Mouse (Mus musculus) midbrain, embryonic 14.5 days (tissue): Measurements from ENCODE around the gene Atp2a2. TPM values are rescaled to one million over a fixed set of nuclear protein-coding genes. Genes with fewer than 3 reads are reported as not detected.

Source experiments
- ATAC-seq: fragments of 200-750 bp; cut with Nextera tagmentation; 2 replicates; pipeline ENCODE4 v1.8.0; 2017; ENCODE audit warnings: moderate number of reproducible peaks, moderate library complexity; ENCODE audit not compliant: low FRiP score, low TSS enrichment
- DNase-seq: peaks from one replicate; pipeline ENCODE4 v3.0.0-alpha.2; 2015
- H3K27ac ChIP-seq: fragments of 300-500 bp; sonication (generic); replicated peaks from 2 replicates; pipeline ENCODE4 v1.5.1; 2014; ENCODE audit warnings: mild to moderate bottlenecking, low read depth, low read length, moderate library complexity
- H3K27me3 ChIP-seq: fragments of 300-500 bp; sonication (generic); 2 replicates; pipeline ENCODE4 v1.6.1; 2014; ENCODE audit warnings: low read length, control low read depth, mixed read lengths; ENCODE audit not compliant: control insufficient read depth, insufficient read depth
- H3K36me3 ChIP-seq: fragments of 300-500 bp; sonication (generic); 2 replicates; pipeline ENCODE4 v1.6.1; 2014; ENCODE audit warnings: low read length, control low read depth; ENCODE audit not compliant: control insufficient read depth, insufficient read depth
- H3K4me1 ChIP-seq: fragments of 300-500 bp; sonication (generic); 2 replicates; pipeline ENCODE4 v1.6.1; 2014; ENCODE audit warnings: mild to moderate bottlenecking, antibody characterized with exemption, low read length, control low read depth; ENCODE audit not compliant: control insufficient read depth, insufficient read depth
- H3K4me2 ChIP-seq: fragments of 300-500 bp; sonication (generic); 2 replicates; pipeline ENCODE4 v1.6.1; 2014; ENCODE audit warnings: mild to moderate bottlenecking, low read length, moderate library complexity
- H3K4me3 ChIP-seq: fragments of 300-500 bp; sonication (generic); replicated peaks from 2 replicates; pipeline ENCODE4 v1.5.1; 2014; ENCODE audit warnings: low read depth, low read length
- H3K9ac ChIP-seq: fragments of 300-500 bp; sonication (generic); replicated peaks from 2 replicates; pipeline ENCODE4 v1.6.1; 2014; ENCODE audit warnings: mild to moderate bottlenecking, low read length, moderate library complexity
- H3K9me3 ChIP-seq: fragments of 300-500 bp; sonication (generic); 2 replicates; pipeline ENCODE4 v1.6.1; 2016; ENCODE audit warnings: low read length, control low read depth, mixed read lengths; ENCODE audit not compliant: control insufficient read depth
- whole genome bisulfite sequencing: fragments of 180-500 bp; shearing (Covaris S2); extraction: QIAGEN DNeasy Blood & Tissue Kit; methylation state at CpG from one replicate; pipeline ENCODE4 v1.1.7; 2014; 5-methylcytosine and 5-hydroxymethylcytosine counted together
- polyA plus RNA-seq: library from polyadenylated mRNA; unstranded; fragments of >200 nt; fragmentation: Nextera tagmentation; extraction: Ambion mirVana; gene quantifications from 2 replicates; pipeline ENCODE4 v1.2.1, GENCODE M21; 2014

Atp2a2 gene
- polyA plus RNA-seq, 1 experiment from 2014 or later = 59.3 TPM

DNA sequence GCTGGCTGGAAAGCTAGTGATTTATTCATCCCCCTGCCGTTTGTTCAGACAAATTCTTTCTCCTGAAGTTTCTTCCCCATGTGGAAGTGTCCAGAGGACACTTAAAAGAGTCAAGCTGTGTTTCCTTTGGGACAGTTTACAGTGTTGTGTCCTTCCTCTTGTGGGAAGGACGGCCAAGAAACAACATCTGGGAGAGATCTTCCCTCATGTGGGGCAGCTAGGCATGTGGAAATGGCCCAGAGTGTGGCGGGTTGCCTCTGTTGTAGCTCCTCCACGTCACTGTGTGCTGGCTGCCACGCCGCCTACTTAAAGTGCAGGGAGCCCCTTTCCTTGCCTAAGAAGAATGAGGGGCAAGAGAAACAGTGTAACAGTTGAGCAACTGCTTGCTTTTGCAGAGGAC lies 89.2 kb downstream of the Atp2a2 start:
- Histone ChIP-seq H3K36me3 (peaks cover 6% of the 10 kb centered on the region; the same call in 1 of the 2 replicates), H3K27me3 (no peaks in the 10 kb centered on the region), H3K9ac (no peak overlapping the region), H3K4me2 (no peak overlapping the region), H3K9me3 (no peaks in the 10 kb centered on the region), H3K4me1 (no peaks in the 10 kb centered on the region), H3K4me3 (no peak overlapping the region), H3K27ac (no peak overlapping the region)
- WGBS = 66% methylated on average over 6 of the region's 6 CpGs
- DNase-seq (no peak), ATAC-seq (no peak)

DNA sequence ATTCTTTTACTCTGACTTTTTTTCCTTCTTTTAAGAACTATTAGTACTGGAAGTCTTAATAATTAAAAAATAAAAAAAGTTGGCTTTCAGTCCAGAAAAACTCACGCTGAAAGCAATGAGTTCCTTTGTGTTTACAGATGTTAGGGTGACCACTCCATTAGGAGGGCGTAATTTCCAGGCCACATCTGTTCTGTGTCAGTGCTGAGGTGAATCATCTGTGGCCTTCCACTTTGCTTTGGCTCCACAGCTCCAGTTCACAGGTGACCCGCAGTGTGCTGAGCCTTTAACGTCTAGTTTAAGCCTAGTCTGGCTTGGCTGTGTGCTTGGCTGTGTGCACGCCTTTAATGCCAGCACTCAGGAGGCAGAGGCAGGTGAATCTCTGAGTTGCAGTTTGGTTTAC lies 90.1 kb downstream of the Atp2a2 start:
- Histone ChIP-seq H3K36me3 (peaks cover 12% of the 10 kb centered on the region), H3K4me3 (no peak overlapping the region), H3K4me1 (no peaks in the 10 kb centered on the region), H3K9ac (no peak overlapping the region), H3K27ac (no peak overlapping the region), H3K9me3 (no peaks in the 10 kb centered on the region), H3K27me3 (no peaks in the 10 kb centered on the region), H3K4me2 (no peak overlapping the region)
- DNase-seq (no peak), ATAC-seq (no peak)
- WGBS = 87% methylated on average over 5 of the region's 5 CpGs

DNA sequence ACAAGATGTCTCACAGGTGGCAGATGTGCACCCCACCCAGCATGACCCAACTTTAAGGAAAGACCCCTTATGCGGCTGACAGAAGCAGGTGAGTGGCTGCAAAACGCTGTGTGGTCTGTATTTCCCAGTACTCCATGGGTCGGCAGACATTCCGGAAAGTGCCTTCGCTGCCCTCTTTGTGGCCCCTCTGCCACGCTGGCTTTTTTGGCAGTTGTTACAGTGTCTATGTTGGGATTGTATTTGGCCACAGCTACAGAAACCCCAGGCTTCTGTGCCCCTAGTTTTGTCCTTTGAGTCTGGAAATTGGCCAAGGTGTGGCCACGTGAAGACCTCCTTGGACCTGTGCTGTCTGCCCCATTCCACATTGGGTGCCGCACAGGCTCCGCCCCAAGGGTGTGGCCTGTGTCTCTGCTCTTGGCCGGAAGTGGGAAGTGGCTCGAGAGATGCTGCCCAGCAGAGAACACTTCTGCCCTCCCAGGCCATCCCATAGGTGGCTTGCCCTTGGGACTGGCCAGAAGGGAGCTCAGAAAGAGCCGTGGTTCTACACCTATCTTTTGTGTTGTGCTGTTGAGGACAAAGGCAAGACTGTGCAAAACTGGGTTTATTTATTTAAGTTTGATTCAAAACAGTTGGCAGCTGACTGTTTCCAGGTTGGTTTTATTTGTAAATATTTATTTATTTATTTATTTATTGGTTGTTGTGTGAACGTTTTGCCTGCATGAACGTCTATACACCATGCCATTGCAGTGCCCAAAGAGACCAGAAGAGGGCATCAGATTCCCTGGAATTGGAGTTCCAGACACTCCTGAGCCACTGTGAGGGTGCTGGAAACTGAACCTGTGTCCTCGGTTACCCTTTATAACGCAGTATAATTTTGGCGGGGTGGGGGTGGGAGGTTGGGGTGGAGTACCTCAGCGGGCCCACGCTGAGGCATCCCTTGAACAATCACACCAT lies 92.1 kb downstream of the Atp2a2 start:
- H3K4me2 ChIP-seq = no peak overlapping the region
- H3K27me3 ChIP-seq = no peaks in the 10 kb centered on the region
- H3K9me3 ChIP-seq = no peaks in the 10 kb centered on the region
- H3K9ac ChIP-seq = no peak overlapping the region
- DNase-seq = no peak
- WGBS = 88% methylated on average over 19 of the region's 19 CpGs
- no peaks in the 10 kb centered on the region for H3K4me1 ChIP-seq
- H3K4me3 ChIP-seq = no peak overlapping the region
- H3K27ac ChIP-seq = no peak overlapping the region
- no peak for ATAC-seq
- peaks cover 32% of the 10 kb centered on the region for H3K36me3 ChIP-seq

DNA sequence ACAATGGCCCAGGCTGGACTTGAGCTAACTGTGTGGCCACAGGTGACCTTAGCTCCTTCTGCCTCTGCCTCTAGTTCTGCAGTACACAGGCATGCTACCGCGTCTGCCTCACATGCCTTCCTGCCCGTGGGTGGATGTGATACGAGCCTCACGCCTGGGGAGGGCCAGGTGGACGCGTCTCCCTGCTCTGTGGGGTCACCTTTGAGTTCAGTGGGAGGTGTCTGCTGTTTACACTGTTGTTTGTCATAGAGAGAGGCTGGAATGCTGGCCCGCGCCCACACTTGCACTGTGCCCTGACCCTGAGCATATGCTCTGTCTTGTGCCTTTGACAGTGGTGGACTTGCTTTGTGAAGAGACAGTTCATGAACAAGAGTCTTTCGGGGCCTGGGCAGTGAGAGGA lies 96.5 kb downstream of the Atp2a2 start:
- DNase-seq = no peak
- 96% methylated on average over 10 of the region's 10 CpGs for WGBS
- H3K27ac ChIP-seq = no peak overlapping the region
- H3K27me3 ChIP-seq = no peaks in the 10 kb centered on the region
- no peaks in the 10 kb centered on the region for H3K4me1 ChIP-seq
- H3K4me2 ChIP-seq = no peak overlapping the region
- no peak overlapping the region for H3K9ac ChIP-seq
- H3K36me3 ChIP-seq = peaks cover 70% of the 10 kb centered on the region
- no peak for ATAC-seq
- H3K4me3 ChIP-seq = no peak overlapping the region
- no peaks in the 10 kb centered on the region for H3K9me3 ChIP-seq

Other genes with a start within 250 kb of the Atp2a2 start
- gene Tctn1, start 237.8 kb downstream of the Atp2a2 start, polyA plus RNA-seq = 6.2 and 6.6 TPM in 2 replicates
- 8.5 and 9.1 TPM in 2 replicates for gene Pptc7, start 217.9 kb downstream of the Atp2a2 start, polyA plus RNA-seq
- 18.5 and 27.1 TPM in 2 replicates for gene Rad9b, start 148.0 kb downstream of the Atp2a2 start, polyA plus RNA-seq
- 324 and 331 TPM in 2 replicates for gene Vps29, start 147.9 kb downstream of the Atp2a2 start, polyA plus RNA-seq
- gene Gpn3, start 130.3 kb downstream of the Atp2a2 start, polyA plus RNA-seq = 43.1 and 43.9 TPM in 2 replicates
- 155 and 164 TPM in 2 replicates for gene Fam216a, start 129.9 kb downstream of the Atp2a2 start, polyA plus RNA-seq
- 62.1 and 196 TPM in 2 replicates for gene Arpc3, start 110.3 kb downstream of the Atp2a2 start, polyA plus RNA-seq
- gene Anapc7, start 80.5 kb downstream of the Atp2a2 start, polyA plus RNA-seq = 27.5 and 39.6 TPM in 2 replicates
- 56.2 and 64.4 TPM in 2 replicates for gene Ift81, start 112.3 kb upstream of the Atp2a2 start, polyA plus RNA-seq
- gene P2rx7, start 141.7 kb upstream of the Atp2a2 start, polyA plus RNA-seq = 3.2 and 3.9 TPM in 2 replicates
- gene P2rx4, start 205.3 kb upstream of the Atp2a2 start, polyA plus RNA-seq = 10.7 and 13.6 TPM in 2 replicates